Mouse (Mus musculus) midbrain, postnatal 0 days (tissue): Measurements from ENCODE around the gene Rasgef1b. TPM values are rescaled to one million over a fixed set of nuclear protein-coding genes. Genes with fewer than 3 reads are reported as not detected.

Experiments used
- ATAC-seq: fragments of 200-750 bp; cut with Nextera tagmentation; 2 replicates; pipeline ENCODE4 v1.8.0; 2017; ENCODE audit warnings: moderate number of reproducible peaks, mild to moderate bottlenecking, moderate TSS enrichment, moderate library complexity; ENCODE audit not compliant: low FRiP score
- DNase-seq: peaks from one replicate; pipeline ENCODE4 v3.0.0-alpha.2; 2015; ENCODE audit warnings: low spot score
- H3K27ac ChIP-seq: fragments of 300-500 bp; sonication (generic); 2 replicates; pipeline ENCODE4 v1.5.1; 2014; ENCODE audit warnings: low read depth, mild to moderate bottlenecking, low read length, mixed read lengths
- H3K27me3 ChIP-seq: fragments of 300-500 bp; sonication (generic); 2 replicates; pipeline ENCODE4 v1.6.1; 2014; ENCODE audit warnings: low read length, control low read depth, mixed read lengths; ENCODE audit not compliant: insufficient read depth
- H3K36me3 ChIP-seq: fragments of 300-500 bp; sonication (generic); 2 replicates; pipeline ENCODE4 v1.6.1; 2014; ENCODE audit warnings: low read length, control low read depth, mixed read lengths; ENCODE audit not compliant: insufficient read depth
- H3K4me1 ChIP-seq: fragments of 300-500 bp; sonication (generic); 2 replicates; pipeline ENCODE4 v1.6.1; 2014; ENCODE audit warnings: mild to moderate bottlenecking, control low read depth, antibody characterized with exemption, low read length, mixed read lengths; ENCODE audit not compliant: insufficient read depth
- H3K4me2 ChIP-seq: fragments of 300-500 bp; sonication (generic); 2 replicates; pipeline ENCODE4 v1.6.1; 2014; ENCODE audit warnings: low read depth, mild to moderate bottlenecking, low read length, mixed read lengths; ENCODE audit not compliant: poor library complexity, severe bottlenecking
- H3K4me3 ChIP-seq: fragments of 300-500 bp; sonication (generic); 2 replicates; pipeline ENCODE4 v1.5.1; 2014; ENCODE audit warnings: low read depth, mild to moderate bottlenecking, low read length, moderate library complexity
- H3K9ac ChIP-seq: fragments of 300-500 bp; sonication (generic); replicated peaks from 2 replicates; pipeline ENCODE4 v1.6.1; 2014; ENCODE audit warnings: mild to moderate bottlenecking, low read length, moderate library complexity, mixed read lengths; ENCODE audit not compliant: poor library complexity, severe bottlenecking
- H3K9me3 ChIP-seq: fragments of 300-500 bp; sonication (generic); 2 replicates; pipeline ENCODE4 v1.6.1; 2016; ENCODE audit warnings: low read length, control low read depth
- CTCF ChIP-seq: IDR thresholded peaks from 2 replicates; pipeline ENCODE4 v1.5.1; 2016; ENCODE audit warnings: antibody characterized with exemption, mild to moderate bottlenecking
- WGBS: fragments of 180-500 bp; shearing (Covaris S2); extraction: QIAGEN DNeasy Blood & Tissue Kit; methylation state at CpG from one replicate; pipeline ENCODE4 v1.1.7; 2014; 5-methylcytosine and 5-hydroxymethylcytosine counted together
- polyA plus RNA-seq: library from polyadenylated mRNA; unstranded; fragments of >200 nt; fragmentation: Nextera tagmentation; extraction: Ambion mirVana; gene quantifications from 2 replicates; pipeline ENCODE4 v1.2.1, GENCODE M21; 2015
- total RNA-seq: library from RNA; depleted of rRNA; stranded (reverse); fragments of >200 nt; gene quantifications from 2 replicates; pipeline ENCODE4 v1.2.3, GENCODE M21; 2014

Gene Rasgef1b
- total and polyA plus RNA-seq, 2 experiments from 2014 or later, result 36.0 to 44.6 TPM

GRCm38 (mm10) chr5:99737937-99738727 lies 9.3 kb upstream of the Rasgef1b start:
- no peak overlapping the region for H3K27ac ChIP-seq
- no peak overlapping the region for H3K4me2 ChIP-seq
- H3K4me3 ChIP-seq, result no peak overlapping the region
- H3K27me3 ChIP-seq, result no peaks in the 10 kb centered on the region
- DNase-seq (no peak), ATAC-seq (no peak)
- no peaks in the 10 kb centered on the region for H3K4me1 ChIP-seq
- H3K9me3 ChIP-seq, result no peaks in the 10 kb centered on the region
- no peaks in the 10 kb centered on the region for H3K36me3 ChIP-seq
- H3K9ac ChIP-seq, result no peak overlapping the region
- 29% methylated on average over 10 of the region's 10 CpGs for WGBS
- TF ChIP-seq CTCF, result no peak

DNA sequence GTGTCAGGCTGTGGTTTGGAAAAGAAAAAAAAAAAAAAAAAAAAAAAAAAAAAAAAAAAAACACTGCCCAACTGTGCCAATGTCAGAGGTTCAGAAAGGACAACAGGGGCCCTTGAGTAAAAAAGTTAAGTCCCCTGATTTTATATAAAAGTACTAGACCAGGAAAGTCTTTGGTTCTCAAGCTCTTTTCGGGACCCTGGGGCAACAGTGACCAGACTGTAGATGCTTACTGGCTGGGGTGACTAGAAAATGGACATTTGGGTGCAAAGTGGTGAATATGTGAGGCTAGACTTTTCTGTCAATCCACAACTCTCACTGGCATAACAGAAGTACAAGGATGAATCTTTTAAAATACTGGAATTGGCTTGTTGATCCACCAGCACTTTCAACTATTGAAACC lies 1.1 kb upstream of the Rasgef1b start:
- ATAC-seq, result no peak
- H3K36me3 ChIP-seq, result no peaks in the 10 kb centered on the region

GRCm38 (mm10) chr5:99729361-99729882 lies 557 bp upstream of the Rasgef1b start:
- Histone ChIP-seq H3K4me3 (peak overlapping the region; percentile 85), H3K9ac (peak overlapping the region; percentile 54), H3K4me2 (peak overlapping the region; percentile 84), H3K4me1 (0 out of 2 replicates have a peak, but pooled peaks cover 4% of the 10 kb centered on the region), H3K27me3 (no peaks in the 10 kb centered on the region), H3K9me3 (no peaks in the 10 kb centered on the region), H3K36me3 (no peaks in the 10 kb centered on the region), H3K27ac (peak overlapping the region; percentile 55; the same call in 1 of the 2 replicates)
- DNase-seq, result peak; percentile 73
- TF ChIP-seq CTCF, result no peak
- WGBS, result 3% methylated on average over 18 of the region's 18 CpGs
- peak; percentile 67 for ATAC-seq

More for the DNA sequence above, 1.1 kb upstream of the Rasgef1b start:
- Histone ChIP-seq H3K27ac (no peak overlapping the region), H3K4me2 (no peak overlapping the region; the same call in 1 of the 2 replicates), H3K9ac (no peak overlapping the region), H3K9me3 (no peaks in the 10 kb centered on the region), H3K4me3 (peak overlapping the region; percentile 85; the same call in 1 of the 2 replicates), H3K27me3 (no peaks in the 10 kb centered on the region), H3K4me1 (0 out of 2 replicates have a peak, but pooled peaks cover 4% of the 10 kb centered on the region)
- DNase-seq, result no peak
- no peak for TF ChIP-seq CTCF
- 68% methylated on average over 1 of the region's 1 CpGs for WGBS

GRCm38 (mm10) chr5:99728027-99728451 lies 826 bp downstream of the Rasgef1b start:
- peak; percentile 55 for DNase-seq
- H3K4me3 ChIP-seq, result peak overlapping the region; percentile 85
- H3K9me3 ChIP-seq, result no peaks in the 10 kb centered on the region
- peak; percentile 3; the same call in 1 of the 2 replicates for ATAC-seq
- peak overlapping the region; percentile 83 for H3K9ac ChIP-seq
- H3K27me3 ChIP-seq, result no peaks in the 10 kb centered on the region
- no peak overlapping the region for H3K27ac ChIP-seq
- TF ChIP-seq CTCF, result no peak
- WGBS, result under 1% methylated on average over 15 of the region's 15 CpGs
- H3K4me2 ChIP-seq, result peak overlapping the region; percentile 84
- 0 out of 2 replicates have a peak, but pooled peaks cover 4% of the 10 kb centered on the region for H3K4me1 ChIP-seq
- no peaks in the 10 kb centered on the region for H3K36me3 ChIP-seq

- no peaks in the 10 kb centered on the region for H3K36me3 ChIP-seq
- DNase-seq (no peak), ATAC-seq (no peak)
- no peak overlapping the region for H3K4me2 ChIP-seq
- TF ChIP-seq CTCF, result no peak
- WGBS, result 80% methylated on average over 6 of the region's 6 CpGs
- H3K27me3 ChIP-seq, result no peaks in the 10 kb centered on the region
- H3K9ac ChIP-seq, result no peak overlapping the region
- H3K4me1 ChIP-seq, result no peaks in the 10 kb centered on the region
- H3K27ac ChIP-seq, result no peak overlapping the region
- no peaks in the 10 kb centered on the region for H3K9me3 ChIP-seq
- H3K4me3 ChIP-seq, result no peak overlapping the region
Measured at GRCm38 (mm10) chr5:99723941-99724340, 4.9 kb downstream of the Rasgef1b start.

DNA sequence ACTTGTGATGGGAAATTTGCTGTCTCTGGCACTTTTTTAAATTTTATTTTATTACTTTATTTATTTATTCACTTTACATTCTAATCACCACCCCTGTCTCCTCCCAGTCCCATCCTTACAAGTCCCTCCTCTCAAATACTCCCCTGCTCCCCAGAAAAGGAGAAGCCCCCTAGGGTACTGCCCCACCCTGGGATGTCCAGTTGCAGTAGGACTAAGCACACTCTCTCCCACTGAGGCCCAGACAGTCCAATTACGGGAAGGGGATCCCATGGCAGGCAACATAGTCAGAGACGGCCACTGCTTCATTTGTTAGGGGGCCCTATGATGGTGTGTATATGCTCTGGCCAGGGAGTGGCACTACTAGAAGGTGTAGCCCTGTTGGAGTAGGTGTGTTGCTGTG lies 6.6 kb downstream of the Rasgef1b start:
- H3K27me3 ChIP-seq, result no peaks in the 10 kb centered on the region
- no peak overlapping the region for H3K9ac ChIP-seq
- no peaks in the 10 kb centered on the region for H3K4me1 ChIP-seq
- no peaks in the 10 kb centered on the region for H3K9me3 ChIP-seq
- no peak overlapping the region for H3K4me3 ChIP-seq
- 89% methylated on average over 2 of the region's 2 CpGs for WGBS
- no peak for TF ChIP-seq CTCF
- H3K27ac ChIP-seq, result no peak overlapping the region
- DNase-seq (no peak), ATAC-seq (no peak)
- no peak overlapping the region for H3K4me2 ChIP-seq
- no peaks in the 10 kb centered on the region for H3K36me3 ChIP-seq
